Mouse (Mus musculus) C2C12 (cell line): ENCODE results near the gene Axl. TPM values are rescaled to one million over a fixed set of nuclear protein-coding genes. Genes with fewer than 3 reads are reported as not detected.
A peak's percentile ranks its signal among the peaks of the same experiment; 100 is the strongest.

Source experiments
- H3K27me3 ChIP-seq: one replicate; pipeline ENCODE4 v1.6.1; 2011; ENCODE audit not compliant: control insufficient read depth, insufficient read depth, insufficient read length
- H3K36me3 ChIP-seq: one replicate; pipeline ENCODE4 v1.6.1; 2011; ENCODE audit not compliant: control insufficient read depth, insufficient read depth
- H3K4me3 ChIP-seq: one replicate; pipeline ENCODE4 v1.5.1; 2011; ENCODE audit warnings: mild to moderate bottlenecking, control low read depth; ENCODE audit not compliant: poor library complexity, insufficient read depth, severe bottlenecking
- H3K79me2 ChIP-seq: one replicate; pipeline ENCODE4 v1.6.1; 2011; ENCODE audit not compliant: control insufficient read depth, insufficient read depth
- H3K79me3 ChIP-seq: one replicate; pipeline ENCODE4 v1.6.1; 2011; ENCODE audit warnings: low read depth, control low read depth
- H3ac ChIP-seq: one replicate; pipeline ENCODE3; 2011; ENCODE audit warnings: low read depth; ENCODE audit not compliant: control insufficient read depth, insufficient read length
- CEBPB ChIP-seq: IDR thresholded peaks from one replicate; pipeline ENCODE4 v1.6.1; 2011; ENCODE audit warnings: low read depth, mild to moderate bottlenecking, control low read depth, moderate library complexity
- CTCF ChIP-seq: IDR thresholded peaks from one replicate; pipeline ENCODE4 v1.5.1; 2011; ENCODE audit not compliant: control insufficient read depth, insufficient read depth, insufficient read length
- FOSL1 ChIP-seq: IDR thresholded peaks from one replicate; pipeline ENCODE4 v1.8.0; 2011; ENCODE audit warnings: mild to moderate bottlenecking, low read length; ENCODE audit not compliant: poor library complexity, insufficient read depth, severe bottlenecking
- MAX ChIP-seq: IDR thresholded peaks from one replicate; pipeline ENCODE4 v1.6.1; 2011; ENCODE audit warnings: mild to moderate bottlenecking, control low read depth
- MYOD1 ChIP-seq: IDR thresholded peaks from one replicate; pipeline ENCODE4 v1.6.1; 2011; ENCODE audit warnings: low read depth; ENCODE audit not compliant: control insufficient read depth, insufficient read length
- MYOG ChIP-seq: IDR thresholded peaks from one replicate; pipeline ENCODE4 v1.6.1; 2011; ENCODE audit not compliant: control insufficient read depth, insufficient read length; ENCODE audit errors: extremely low read depth
- USF1 ChIP-seq: IDR thresholded peaks from one replicate; pipeline ENCODE4 v1.6.1; 2011; ENCODE audit warnings: low read depth, mild to moderate bottlenecking, control low read depth, moderate library complexity
- polyA plus RNA-seq: library from polyadenylated mRNA; unstranded; fragments of >200 nt; fragmentation: generic; extraction: Trizol; gene quantifications from one replicate; pipeline ENCODE4 v1.2.1, GENCODE M21; 2012; ENCODE audit warnings: missing spikeins

The Axl gene
- polyA plus RNA-seq, 1 experiment: 270 TPM

DNA sequence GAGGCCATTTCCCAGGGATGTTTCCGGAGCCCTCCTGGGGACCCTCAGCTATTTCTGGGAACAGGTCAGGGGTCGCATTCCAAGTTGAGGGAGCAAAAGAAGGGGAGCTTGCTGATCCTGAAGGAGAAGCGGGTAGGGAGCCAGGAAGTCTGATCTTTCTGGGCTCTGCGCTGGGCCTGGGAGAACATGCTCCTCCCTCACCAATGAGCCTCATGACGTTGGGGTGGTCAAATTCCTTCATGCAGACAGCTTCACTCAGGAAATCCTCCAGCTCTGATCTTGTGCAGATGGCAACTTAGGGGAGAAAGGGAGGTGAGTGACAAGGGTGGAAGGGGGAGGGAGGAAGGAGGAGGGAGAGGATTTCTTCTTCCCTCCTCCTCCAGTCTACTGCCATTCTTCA, 24.3 kb downstream of the Axl start:
- peaks cover 4% of the 10 kb centered on the region for H3K79me3 ChIP-seq
- peaks cover 96% of the 10 kb centered on the region for H3K36me3 ChIP-seq
- no peak for TF ChIP-seq USF1
- no peak for TF ChIP-seq MYOD1
- TF ChIP-seq CEBPB: no peak
- no peak for TF ChIP-seq MAX
- no peak for TF ChIP-seq CTCF
- TF ChIP-seq MYOG: no peak
- no peak for TF ChIP-seq FOSL1
- no peak overlapping the region for H3K4me3 ChIP-seq
- no peak overlapping the region for H3ac ChIP-seq
- no peaks in the 10 kb centered on the region for H3K27me3 ChIP-seq
- peaks cover 16% of the 10 kb centered on the region for H3K79me2 ChIP-seq

DNA sequence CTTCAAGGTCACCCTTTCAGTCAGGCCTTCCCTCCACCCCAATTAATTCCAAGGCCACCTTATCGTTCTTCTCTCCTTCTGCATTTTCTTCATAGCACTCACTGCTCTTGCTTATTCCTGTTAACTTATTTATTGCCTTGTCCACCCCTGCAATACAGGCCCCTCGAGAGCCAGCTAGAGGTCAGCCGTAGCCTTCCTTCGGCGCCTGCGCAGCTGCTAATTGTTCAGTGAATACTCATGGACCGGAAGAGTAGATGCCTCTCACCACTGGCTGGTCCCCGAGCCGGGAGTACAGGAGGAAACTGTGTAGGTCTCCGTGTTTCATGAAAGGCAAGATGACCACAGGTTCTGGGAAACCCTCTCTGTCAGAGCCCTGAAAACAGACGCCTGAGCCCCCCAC, 24.8 kb downstream of the Axl start:
- Histone ChIP-seq H3ac (no peak overlapping the region), H3K36me3 (peaks cover 96% of the 10 kb centered on the region)

DNA sequence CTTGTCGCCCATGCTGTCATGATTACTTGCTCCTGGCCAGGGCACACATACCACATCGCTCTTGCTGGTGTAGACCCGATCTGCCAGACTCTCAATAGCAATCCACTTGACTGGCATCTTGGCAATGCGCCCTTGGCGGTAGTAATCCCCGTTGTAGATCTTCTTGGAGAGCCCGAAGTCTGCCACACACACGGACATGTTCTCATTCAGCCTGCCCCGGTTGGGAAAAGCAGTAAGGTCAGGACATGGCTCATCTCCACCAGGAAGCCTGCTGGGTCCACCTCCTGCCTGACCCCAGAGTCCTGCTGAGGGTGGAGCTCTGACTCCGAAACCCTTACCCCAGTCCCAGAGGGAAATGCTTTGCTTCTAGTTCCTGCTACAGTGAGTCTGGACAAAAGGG, 27.2 kb downstream of the Axl start:
- H3ac ChIP-seq: no peak overlapping the region
- no peak overlapping the region for H3K4me3 ChIP-seq
- no peaks in the 10 kb centered on the region for H3K79me2 ChIP-seq
- H3K79me3 ChIP-seq: peaks cover 2% of the 10 kb centered on the region
- no peak for TF ChIP-seq MAX
- TF ChIP-seq MYOG: no peak
- no peak for TF ChIP-seq USF1
- no peak for TF ChIP-seq MYOD1
- no peak for TF ChIP-seq CTCF
- TF ChIP-seq CEBPB: no peak
- no peak for TF ChIP-seq FOSL1
- H3K27me3 ChIP-seq: no peaks in the 10 kb centered on the region
- H3K36me3 ChIP-seq: peaks cover 88% of the 10 kb centered on the region

More for the DNA sequence above, 24.8 kb downstream of the Axl start:
- Histone ChIP-seq H3K79me3 (peaks cover 4% of the 10 kb centered on the region), H3K27me3 (no peaks in the 10 kb centered on the region), H3K79me2 (peaks cover 13% of the 10 kb centered on the region), H3K4me3 (no peak overlapping the region)
- TF ChIP-seq USF1 (no peak), MYOD1 (no peak)

DNA sequence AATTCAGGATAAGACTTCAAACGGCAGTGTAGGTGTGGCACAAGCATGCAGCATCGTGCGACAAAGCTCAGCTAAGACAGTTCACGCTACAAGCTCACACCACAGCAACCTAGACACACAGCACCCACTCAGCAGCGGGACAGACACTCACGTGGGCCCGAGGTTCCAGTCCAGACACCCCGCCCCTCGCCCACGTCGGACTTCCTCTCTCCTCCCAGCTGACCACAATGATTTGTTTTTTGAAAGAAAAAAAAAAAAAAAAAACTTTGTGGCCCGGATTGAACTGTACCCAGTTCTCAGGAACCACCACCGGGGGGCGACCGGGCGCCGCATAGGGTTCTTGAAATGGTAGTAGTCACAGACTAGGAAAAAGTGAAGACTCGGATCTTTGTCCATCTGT, 32.5 kb downstream of the Axl start:
- H3K79me2 ChIP-seq: peaks cover 35% of the 10 kb centered on the region
- peak overlapping the region; percentile 23 for H3K4me3 ChIP-seq
- no peaks in the 10 kb centered on the region for H3K27me3 ChIP-seq
- peaks cover 31% of the 10 kb centered on the region for H3K79me3 ChIP-seq
- TF ChIP-seq MYOG: no peak
- TF ChIP-seq CTCF: peak; percentile 17
- no peak for TF ChIP-seq MYOD1
- peak; percentile 48 for TF ChIP-seq MAX
- TF ChIP-seq CEBPB: no peak
- TF ChIP-seq USF1: peak; percentile 80
- TF ChIP-seq FOSL1: no peak
- H3K36me3 ChIP-seq: peaks cover 51% of the 10 kb centered on the region
- peak overlapping the region; percentile 52 for H3ac ChIP-seq

DNA sequence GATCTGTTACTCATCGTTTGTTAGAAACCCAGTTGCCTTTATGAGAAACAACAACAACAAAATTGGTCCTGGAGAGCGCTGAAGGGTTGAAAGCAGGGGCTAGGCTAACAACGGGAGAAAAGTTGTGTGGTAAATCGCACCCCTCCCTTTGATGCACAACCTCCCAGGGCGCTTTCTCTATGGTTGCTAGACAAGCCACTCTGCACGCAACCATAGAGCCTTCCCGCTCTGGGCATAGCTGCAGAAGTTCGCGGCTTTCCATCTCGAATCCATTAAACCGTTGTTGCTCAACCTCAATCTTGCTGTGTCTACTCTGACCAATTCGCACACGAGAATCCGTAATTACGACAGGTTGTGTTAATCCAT, 33.1 kb downstream of the Axl start:
- peaks cover 36% of the 10 kb centered on the region for H3K79me3 ChIP-seq
- peaks cover 51% of the 10 kb centered on the region for H3K36me3 ChIP-seq
- H3K79me2 ChIP-seq: peaks cover 41% of the 10 kb centered on the region
- no peaks in the 10 kb centered on the region for H3K27me3 ChIP-seq
- peak overlapping the region; percentile 23 for H3K4me3 ChIP-seq
- peak overlapping the region; percentile 52 for H3ac ChIP-seq
- TF ChIP-seq MAX: peak; percentile 4
- TF ChIP-seq USF1: no peak
- TF ChIP-seq FOSL1: no peak

DNA sequence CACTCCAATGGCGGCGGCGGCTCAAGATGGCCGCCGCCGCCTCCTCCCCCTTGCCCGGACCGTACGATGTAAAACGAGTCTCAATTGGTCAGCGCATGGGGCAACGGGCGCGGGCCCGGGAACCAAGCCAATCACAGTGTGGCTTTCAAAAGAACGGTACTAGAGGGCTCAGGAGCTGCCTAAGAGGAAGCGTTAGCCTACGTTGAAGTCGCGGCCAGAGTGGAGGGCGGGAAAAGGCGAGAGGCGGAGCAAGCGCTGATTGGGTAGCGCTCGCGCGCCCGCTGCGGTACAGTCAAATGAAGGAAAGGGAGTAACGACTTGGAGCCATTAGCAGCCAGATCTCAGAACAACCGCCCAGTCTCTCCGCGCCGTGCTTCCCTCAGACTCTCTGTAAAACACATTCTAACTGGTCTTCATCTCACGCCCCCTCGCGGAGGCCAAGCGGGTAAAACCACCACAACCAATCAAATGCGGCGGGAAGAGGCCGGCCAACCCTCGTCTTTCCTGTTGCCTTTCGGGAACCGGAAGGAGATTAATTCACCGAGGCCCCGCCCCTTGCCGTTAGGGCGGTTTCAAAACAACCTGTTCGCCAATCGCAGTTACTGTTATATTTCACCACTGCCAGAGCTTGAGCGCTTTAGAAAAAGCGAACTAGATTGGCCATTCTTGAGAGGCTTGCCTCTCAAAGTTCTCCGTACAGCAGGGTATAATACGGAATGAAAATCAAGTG, 33.6 kb downstream of the Axl start, which contains the start of gene Hnrnpul1:
Gene Hnrnpul1, minus strand, starts transcription at position 20 of the 730 bp plus-strand sequence.
- TF ChIP-seq CTCF: no peak
- TF ChIP-seq MAX: peak; percentile 15
- H3K36me3 ChIP-seq: peaks cover 50% of the 10 kb centered on the region
- H3K79me2 ChIP-seq: peaks cover 45% of the 10 kb centered on the region
- H3K27me3 ChIP-seq: no peaks in the 10 kb centered on the region
- peak within 1 kb of the TSS; percentile 91 for H3ac ChIP-seq
- H3K4me3 ChIP-seq: peak within 1 kb of the TSS; percentile 83
- H3K79me3 ChIP-seq: peaks cover 40% of the 10 kb centered on the region
